Mouse (Mus musculus): ENCODE measurements around the gene Plcb4. TPM values are rescaled to one million over a fixed set of nuclear protein-coding genes. Genes with fewer than 3 reads are reported as not detected.

The Plcb4 gene
- total RNA-seq (2022), result 10 to 100 TPM; 57.9 to 85.4 (median 73.2) TPM

- DNase-seq (ENCODE audit: low spot score in 2 of 2), result peak; percentile 58 to 72
Observed at GRCm38 (mm10) chr2:135658486-135659390, at the start of gene Plcb4. Gene Plcb4, plus strand, starts transcription at chr2:135659011.

- DNase-seq (ENCODE audit: low spot score in 2 of 2), result no peak
Observed at GRCm38 (mm10) chr2:135614651-135615261, 44.1 kb upstream of the Plcb4 start.

DNA sequence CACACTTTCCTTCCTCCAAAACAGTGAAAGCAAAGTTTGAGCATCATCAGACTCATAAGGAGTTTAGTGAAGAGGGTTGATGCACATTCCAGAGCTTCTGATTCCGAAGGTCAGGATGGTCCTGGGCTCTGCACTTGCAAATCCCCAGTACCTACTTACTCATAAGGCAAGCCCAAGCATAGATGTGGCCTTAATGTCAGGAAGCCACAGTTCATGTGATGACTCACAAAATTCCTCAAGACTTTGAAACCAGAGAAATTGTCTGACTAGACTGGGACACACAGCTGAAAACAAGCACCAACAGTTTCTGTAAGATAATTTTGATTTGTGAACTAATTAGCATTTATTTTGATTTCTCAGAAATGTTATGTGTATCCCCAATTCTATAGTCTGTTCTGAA is 42.7 kb upstream of the Plcb4 start:
- DNase-seq (ENCODE audit: low spot score in 2 of 2), result no peak

- DNase-seq (ENCODE audit: low spot score in 2 of 2), result no peak
Observed at GRCm38 (mm10) chr2:135618551-135618950, 40.3 kb upstream of the Plcb4 start.

- DNase-seq (ENCODE audit: low spot score in 2 of 2), result no peak
Observed at GRCm38 (mm10) chr2:135619956-135620355, 38.9 kb upstream of the Plcb4 start.

DNA sequence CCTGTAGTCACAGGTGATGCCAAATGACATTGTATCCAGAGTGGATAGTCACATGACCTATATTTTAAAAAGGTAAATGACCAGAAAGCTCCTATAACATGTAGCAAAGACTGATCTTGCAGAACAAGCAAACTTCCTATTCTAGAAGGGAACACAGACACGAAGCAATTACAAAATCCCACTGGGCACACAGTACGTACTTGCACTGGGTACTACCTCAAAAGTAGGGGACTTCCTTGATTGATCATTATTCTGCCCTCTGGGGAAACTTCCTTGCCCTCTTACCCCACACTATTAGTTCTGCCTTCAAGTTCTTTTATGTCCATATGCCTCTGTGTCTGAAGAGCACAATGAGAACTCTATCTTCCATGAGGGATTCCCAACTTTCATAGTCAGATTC is 31.0 kb upstream of the Plcb4 start:
- DNase-seq (ENCODE audit: low spot score in 2 of 2), result no peak

DNA sequence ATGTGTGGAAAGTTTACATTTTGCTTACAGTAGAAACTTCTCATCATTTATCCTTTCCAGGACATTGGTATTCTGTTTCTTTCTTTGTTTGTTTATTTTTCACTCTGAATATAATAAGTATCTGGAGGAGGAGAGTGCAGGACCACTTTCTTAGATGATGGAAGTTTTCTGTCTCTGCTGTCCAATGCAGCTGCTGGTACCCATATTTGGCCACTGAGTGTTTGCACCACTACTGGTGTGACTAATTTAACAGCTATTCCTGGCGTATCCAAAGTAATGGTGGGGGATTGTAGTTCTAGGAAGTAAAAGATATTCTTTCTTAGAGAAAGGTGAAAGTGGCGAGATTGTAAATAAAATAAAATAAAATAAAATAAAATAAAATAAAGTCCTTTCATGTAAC is 21.6 kb upstream of the Plcb4 start:
- DNase-seq (ENCODE audit: low spot score in 2 of 2), result no peak

- no peak for DNase-seq (ENCODE audit: low spot score in 2 of 2)
Observed at GRCm38 (mm10) chr2:135641002-135641401, 17.8 kb upstream of the Plcb4 start.

- DNase-seq (ENCODE audit: low spot score in 2 of 2), result no peak
Observed at GRCm38 (mm10) chr2:135641636-135642035, 17.2 kb upstream of the Plcb4 start.

DNA sequence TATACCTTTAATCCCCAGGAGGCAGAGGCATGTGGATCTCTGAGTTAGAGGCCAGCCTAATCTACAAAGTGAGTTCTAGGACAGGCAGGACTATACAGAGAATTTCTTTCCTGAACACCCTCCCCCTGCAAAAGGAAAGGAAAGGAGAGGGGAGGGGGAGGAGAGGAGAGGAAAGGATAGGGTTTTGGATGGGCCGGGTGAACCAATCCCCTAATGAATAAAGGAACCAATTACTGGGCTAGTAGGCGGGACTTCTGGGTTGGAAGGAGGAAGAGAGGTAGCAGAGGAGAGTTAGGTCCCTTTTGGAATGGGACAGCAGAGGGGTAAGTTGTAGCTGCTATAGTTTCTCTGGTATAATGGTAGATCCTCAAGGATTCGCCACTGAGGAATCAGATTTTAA is 12.6 kb upstream of the Plcb4 start:
- DNase-seq (ENCODE audit: low spot score in 2 of 2), result no peak

DNA sequence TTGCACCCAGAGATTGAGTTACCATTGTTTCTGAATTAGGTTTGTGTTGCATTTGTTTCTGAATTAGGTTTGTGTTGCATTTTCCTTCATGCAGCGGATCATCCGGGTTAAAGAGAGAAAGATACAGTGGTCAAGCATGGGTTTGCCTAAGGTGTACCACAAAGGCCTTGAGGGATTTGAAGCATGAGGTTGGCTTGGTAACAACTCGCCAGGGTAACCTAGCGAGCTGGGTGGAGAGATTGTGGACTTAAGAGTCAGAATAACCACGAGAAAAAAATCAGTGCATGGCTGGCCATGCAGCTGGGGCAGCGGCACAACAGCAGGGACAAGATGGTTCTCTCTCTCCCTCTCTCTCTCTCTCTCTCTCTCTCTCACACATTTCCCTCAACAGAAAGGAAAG is 12.2 kb upstream of the Plcb4 start:
- DNase-seq (ENCODE audit: low spot score in 2 of 2), result no peak

- no peak for DNase-seq (ENCODE audit: low spot score in 2 of 2)
Observed at GRCm38 (mm10) chr2:135647985-135648384, 10.8 kb upstream of the Plcb4 start.

GRCm38 (mm10) chr2:135650885-135651284 is 7.9 kb upstream of the Plcb4 start:
- DNase-seq (ENCODE audit: low spot score in 2 of 2), result no peak

DNA sequence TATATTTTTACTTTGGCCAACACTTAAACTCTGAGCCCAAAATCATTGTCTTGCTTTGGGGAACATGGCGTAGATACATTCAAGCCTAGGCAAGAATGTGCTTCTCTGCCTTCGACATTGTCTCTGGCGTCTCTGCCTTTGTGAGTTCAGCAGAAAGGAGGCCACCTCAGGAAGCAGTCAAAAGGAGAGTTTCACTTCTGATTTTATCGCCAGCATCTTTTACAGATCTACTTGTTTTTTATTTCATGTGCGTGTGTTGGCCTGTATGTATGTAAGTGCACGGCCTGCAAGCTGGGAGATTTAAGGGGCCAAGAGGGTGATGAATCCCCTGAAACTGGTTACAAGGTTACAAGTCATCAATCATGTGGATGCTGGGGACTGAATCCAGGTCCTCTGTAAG is 6.8 kb upstream of the Plcb4 start:
- DNase-seq (ENCODE audit: low spot score in 2 of 2), result no peak

DNA sequence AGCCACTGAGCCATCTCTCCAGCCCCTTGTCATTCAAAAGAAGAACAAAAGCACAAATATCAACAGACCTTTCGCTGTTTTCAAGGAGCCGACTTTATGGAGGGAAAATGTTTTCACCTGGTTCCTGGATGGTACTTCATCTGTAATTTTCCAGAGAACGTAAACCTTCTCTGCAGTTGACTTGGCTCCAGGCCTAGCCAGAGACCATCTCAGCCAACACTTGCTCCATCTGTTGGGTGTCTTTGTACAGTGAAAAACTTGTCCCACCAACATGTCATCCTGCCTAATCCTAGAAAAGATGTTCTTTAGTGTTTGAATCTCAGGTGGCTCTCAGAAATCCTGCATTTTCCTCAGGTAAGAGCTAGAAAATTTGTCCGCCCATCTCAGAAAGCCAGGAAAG is 6.4 kb upstream of the Plcb4 start:
- no peak for DNase-seq (ENCODE audit: low spot score in 2 of 2)

DNA sequence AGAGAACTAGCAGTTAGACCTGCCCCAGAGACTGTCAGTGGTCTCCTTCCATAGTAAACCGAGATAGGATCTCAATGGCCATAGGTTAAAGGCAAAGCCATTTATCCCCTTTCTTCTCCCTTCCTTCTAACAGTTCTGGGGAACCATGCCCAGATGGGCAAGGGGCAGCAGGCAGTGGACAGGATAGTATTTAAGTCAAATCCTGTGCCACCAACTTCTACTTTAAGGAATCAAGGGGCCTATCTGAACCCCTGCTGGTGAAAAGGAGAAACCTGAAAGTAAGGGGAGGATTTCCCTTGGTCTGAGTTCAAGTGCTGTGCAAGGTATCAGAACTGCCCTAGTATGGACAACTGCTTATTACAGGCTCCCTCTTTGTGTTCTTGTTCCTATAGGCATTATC is 2.9 kb upstream of the Plcb4 start:
- DNase-seq (ENCODE audit: low spot score in 2 of 2), result no peak

DNA sequence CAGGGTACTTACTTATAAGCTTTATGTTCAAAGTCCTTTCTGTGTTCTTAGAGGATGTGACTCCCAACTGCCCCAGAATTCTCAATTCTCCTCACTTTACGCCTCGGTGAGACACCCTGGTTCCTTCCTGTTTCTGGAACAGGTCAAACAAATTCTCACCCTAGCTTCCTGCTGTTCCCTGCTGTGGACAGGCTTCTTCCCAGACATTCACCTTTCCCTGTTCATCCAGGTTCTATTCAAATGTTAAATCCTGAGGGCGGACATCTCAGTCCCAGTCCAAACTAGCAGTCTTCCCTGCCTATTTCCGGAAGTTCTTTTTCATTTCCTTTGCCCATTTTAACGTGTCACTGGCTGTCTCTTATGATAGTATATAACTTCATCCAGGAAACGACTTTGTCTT is 2.2 kb upstream of the Plcb4 start:
- no peak for DNase-seq (ENCODE audit: low spot score in 2 of 2)

DNA sequence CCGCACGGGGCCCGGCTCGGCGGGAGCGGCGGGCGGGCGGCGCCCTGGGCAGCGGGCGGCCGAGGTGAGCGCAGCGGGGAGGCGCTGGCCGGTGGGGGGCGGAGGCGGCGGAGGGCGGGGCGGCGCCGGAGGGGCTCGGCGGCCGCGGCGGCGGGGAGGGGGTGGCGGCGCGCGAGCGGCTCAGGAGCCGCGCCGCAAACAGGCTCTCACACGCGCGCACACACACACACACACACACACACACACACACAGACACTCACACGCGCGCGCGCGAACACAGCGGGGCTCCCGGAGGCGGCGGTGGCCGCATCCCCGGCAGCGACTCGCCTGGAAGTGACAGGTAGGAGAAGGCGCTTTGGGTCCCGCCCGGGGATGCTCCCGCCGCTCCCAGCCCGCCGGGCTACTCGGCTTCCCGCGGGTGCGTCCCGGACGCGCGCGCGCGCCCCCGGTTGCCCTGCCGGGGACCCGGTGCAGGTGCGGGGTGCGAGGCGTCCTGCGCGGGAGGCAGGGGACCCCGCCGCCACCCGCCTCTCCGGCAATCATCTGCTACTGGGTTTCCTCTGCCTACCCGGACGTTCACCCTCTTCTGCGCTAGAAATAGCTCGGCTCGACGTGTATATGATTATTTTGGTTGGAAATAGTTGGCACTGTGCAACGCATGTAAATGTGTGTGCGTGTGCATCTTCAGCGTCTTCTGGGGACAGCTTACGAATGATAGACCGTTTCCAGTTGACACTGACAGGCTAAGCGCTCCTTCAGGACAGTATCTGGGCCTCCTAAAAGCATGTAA is 775 bp downstream of the Plcb4 start:
- peak; percentile 24 to 32 for DNase-seq (ENCODE audit: low spot score in 2 of 2)

DNA sequence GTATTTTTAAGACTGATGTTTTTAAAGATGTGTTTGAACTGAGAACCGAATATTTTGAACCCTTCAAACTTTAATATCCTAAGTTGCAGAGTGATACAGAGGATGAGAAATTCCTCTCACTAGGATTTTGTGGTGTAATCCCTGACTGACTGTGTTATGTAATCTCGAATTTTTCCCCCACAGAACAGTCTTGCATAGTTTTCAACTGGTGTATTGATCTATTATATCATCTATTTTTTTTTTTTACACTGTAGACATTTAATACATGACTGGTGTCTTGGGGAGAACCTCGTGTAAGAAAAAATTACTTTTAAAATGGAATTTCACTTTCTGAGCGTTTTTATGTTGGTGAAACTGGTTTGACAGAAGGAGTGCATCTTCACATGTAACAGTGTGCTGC is 2.0 kb downstream of the Plcb4 start:
- DNase-seq (ENCODE audit: low spot score in 2 of 2), result no peak

- no peak for DNase-seq (ENCODE audit: low spot score in 2 of 2)
Observed at GRCm38 (mm10) chr2:135663785-135664184, 5.0 kb downstream of the Plcb4 start.

DNA sequence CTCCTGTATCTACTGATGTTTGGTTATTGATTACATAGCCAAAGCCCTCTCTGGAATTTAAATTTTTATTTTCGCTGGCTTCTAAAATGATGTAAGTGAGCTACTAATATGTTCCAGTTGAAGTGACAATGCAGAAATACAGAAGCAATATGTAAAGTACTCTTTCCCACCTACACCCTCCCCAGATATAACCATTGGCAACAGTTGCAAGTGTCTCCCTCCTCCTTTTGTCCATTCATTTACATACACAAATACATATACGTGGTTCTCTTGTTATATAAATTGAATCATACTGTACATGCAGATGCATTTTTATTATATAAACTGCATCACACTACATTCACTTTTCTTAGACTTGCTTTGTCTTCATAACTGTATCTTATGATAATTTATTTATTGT is 8.7 kb downstream of the Plcb4 start:
- DNase-seq (ENCODE audit: low spot score in 2 of 2), result no peak

DNA sequence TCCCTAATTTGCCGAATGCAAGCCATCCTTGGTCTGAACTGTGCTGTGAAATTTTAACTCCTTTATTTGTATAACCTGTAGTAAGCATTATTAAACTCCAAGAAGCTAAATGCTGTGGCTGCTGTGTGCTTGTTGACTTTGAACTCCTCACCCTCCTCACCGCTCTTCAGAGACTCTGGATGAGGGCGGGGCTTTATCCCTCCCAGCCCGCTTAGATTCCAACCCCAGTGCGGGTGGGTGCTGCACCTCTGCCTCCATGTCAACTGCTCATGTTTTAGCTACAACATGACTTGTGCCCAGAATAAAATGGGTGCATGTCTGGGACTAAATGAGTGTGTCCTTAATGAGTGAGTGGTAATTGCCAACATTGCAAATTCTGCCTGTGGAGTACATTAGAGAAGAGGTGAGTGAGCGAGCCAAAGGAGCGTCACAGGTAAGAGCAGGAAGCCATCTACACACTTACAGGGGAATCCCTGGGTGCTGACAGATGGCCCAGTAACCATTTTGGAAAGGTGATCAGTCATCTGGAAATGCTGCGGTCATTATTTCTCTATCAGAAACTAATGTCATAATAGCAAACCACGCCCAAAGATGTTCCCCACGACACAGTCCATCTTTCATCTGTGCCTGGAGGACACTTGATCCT is 13.8 kb downstream of the Plcb4 start:
- no peak for DNase-seq (ENCODE audit: low spot score in 2 of 2)
